Mouse (Mus musculus) gastrocnemius, adult 2 months (tissue): ENCODE data around the gene BC052040. TPM values are rescaled to one million over a fixed set of nuclear protein-coding genes. Genes with fewer than 3 reads are reported as not detected.

Source experiments
- DNase-seq: peaks from one replicate; pipeline ENCODE4 v3.0.0; 2022
- H3K27ac ChIP-seq: fragments of 200-600 bp; 2 replicates; pipeline ENCODE4 v1.8.1; 2022; ENCODE audit warnings: mild to moderate bottlenecking
- H3K4me3 ChIP-seq: fragments of 200-600 bp; 2 replicates; pipeline ENCODE4 v1.8.1; 2022; ENCODE audit warnings: mild to moderate bottlenecking, moderate library complexity
- CTCF ChIP-seq: fragments of 200-600 bp; IDR thresholded peaks from 2 replicates; pipeline ENCODE4 v1.8.1; 2022; ENCODE audit warnings: antibody characterized with exemption, mild to moderate bottlenecking, moderate library complexity
- intact Hi-C: fragments of 180-260 bp; cut with DNase I; formaldehyde crosslinking; loops from one replicate; pipeline ENCODE4 v1.15.1; 2025
- total RNA-seq, 2 experiments: library from RNA; stranded (reverse); gene quantifications; 2 replicates each; pipeline ENCODE4 v1.2.3; 2021

The BC052040 gene
- total RNA-seq, 2 experiments from 2014 or later = 2.4 to 3.9 TPM

DNA sequence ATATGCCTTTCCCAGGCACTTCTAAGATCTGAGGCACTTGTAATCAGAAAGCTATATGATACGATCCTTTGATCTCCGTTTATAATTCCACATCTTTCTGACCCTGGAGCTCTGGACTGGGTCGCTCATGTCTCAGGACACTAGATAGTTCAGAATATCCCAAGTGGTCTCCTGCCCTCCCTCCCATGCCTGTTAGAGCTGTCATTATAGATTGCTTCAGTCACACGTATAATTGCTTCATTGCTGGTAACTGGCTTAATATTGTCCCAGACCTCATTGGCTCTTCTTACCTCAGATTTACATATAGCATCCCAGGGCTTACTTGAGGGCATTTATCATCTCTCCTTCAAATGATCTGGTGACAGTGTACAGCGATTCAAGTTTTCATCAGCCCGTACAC is 149.0 kb downstream of the BC052040 start:
- no peak overlapping the region for H3K4me3 ChIP-seq
- TF ChIP-seq CTCF = no peak
- no peak for DNase-seq
- H3K27ac ChIP-seq = no peak overlapping the region
- intact Hi-C loops = no loop called here

DNA sequence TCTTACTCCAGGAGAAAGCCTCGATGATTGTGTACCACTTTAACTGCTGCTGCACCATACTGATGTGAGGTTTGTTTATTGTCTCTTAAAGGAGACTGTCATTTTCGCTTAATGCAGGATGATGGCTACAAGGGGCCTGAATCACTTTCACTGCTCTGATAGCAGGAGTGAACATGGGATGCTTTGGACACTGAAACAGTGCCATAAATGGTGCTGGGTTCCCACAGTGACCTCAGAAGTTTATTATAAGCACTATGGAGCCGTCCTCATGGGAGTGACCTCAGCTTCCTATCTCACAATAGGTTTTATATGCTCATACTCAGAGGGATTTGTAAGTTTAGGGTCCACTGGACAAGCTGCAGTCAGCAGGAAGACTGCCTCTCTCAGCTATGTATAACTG is 149.7 kb downstream of the BC052040 start:
- intact Hi-C loops = no loop called here
- Histone ChIP-seq H3K27ac (no peak overlapping the region), H3K4me3 (no peak overlapping the region)
- TF ChIP-seq CTCF = no peak
- no peak for DNase-seq

DNA sequence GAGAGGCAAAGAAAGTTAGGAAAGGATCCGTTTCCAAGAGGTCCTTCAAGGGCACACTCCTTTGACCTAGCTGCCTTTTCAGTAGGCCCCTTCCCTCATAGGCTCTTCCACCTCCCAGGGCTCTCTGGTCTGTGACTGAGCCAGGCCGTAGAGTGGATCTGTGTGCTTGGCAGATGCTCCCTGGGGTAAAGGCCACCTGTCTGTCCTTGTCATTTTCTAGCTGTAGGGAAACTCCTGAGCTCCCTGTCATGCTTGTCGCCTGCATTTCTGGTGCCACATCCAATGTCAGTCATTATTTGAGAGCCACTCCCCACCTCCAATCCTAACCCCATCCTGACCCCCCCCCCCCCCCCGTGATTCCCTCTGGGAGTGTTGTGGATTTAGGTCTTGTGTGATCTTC is 151.1 kb downstream of the BC052040 start:
- intact Hi-C loops = no loop called here
- no peak for TF ChIP-seq CTCF
- DNase-seq = no peak
- Histone ChIP-seq H3K4me3 (no peak overlapping the region), H3K27ac (no peak overlapping the region)

DNA sequence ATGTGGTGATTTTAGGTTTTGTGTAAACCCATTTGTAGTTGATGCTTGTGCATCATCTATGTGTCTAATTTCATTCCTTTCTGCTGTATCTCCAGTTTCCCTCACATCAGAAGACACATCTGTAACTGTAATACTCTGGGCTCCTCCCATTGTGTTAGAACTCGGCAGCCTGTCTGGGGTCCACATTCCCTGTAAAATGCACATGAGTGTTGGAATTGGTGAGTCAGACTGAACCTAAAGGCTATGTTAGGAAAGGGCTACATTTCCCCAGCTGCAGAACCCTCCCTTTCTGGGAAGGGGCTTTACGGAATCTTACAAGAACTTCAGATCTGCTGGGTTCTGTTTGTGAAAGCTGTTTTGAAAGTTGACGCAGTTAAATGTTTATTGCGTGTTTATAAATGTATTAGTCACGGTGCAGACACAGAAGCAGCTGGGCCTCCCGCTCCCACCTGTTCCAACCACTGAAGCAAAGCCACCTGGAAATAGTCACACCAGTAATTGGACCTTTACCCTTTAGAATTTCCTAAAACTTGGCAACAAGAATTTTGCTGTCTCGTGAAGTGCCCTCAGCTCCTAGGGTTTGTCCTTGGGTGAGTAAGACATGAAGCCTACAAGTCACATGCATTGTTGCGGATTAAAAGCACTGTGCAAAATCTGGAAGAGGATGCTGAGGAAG is 151.6 kb downstream of the BC052040 start:
- no peak for DNase-seq
- H3K27ac ChIP-seq = no peak overlapping the region
- no peak for TF ChIP-seq CTCF
- intact Hi-C loops = no loop called here
- H3K4me3 ChIP-seq = no peak overlapping the region

DNA sequence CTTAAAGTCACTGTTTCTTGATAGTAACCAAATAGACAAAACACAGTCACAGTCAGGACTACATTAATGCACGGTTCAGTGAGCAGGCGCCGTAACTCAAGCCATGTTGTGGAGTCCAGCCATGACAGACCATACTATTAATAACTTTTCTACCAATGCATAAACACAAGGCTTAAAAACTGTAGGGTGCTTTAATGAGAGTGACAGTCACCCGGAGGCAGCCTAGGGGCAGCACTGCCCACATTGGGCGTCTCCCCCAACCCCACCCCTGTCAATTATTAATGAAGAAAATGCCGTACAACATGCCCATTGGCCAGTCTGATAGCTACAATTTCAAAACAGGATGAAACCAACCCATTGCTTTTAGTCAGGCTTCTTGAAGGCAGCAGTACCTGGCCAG is 153.3 kb downstream of the BC052040 start:
- no peak for DNase-seq
- peak overlapping the region; percentile 63 for H3K27ac ChIP-seq
- intact Hi-C loops = no loop called here
- H3K4me3 ChIP-seq = no peak overlapping the region
- no peak for TF ChIP-seq CTCF

DNA sequence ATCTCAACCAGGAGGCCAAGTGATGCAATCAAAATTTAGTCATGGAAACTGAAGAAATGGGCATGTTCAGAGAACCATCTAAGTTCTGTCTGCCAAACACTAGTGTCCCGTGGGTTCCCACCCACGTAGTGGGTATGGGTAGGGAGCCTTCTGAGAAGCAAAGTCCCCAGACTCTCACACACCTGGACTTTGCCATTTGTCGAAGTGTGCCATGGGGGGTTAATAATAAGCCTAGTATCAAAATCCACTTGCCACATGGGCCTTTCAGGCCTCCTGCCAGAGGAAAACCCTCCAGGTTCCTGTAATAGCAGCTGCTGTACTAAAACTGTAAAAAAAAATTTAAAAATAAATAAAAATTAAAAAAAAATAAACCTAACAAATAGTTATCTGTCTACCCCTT is 154.9 kb downstream of the BC052040 start:
- no peak for TF ChIP-seq CTCF
- H3K27ac ChIP-seq = no peak overlapping the region
- H3K4me3 ChIP-seq = no peak overlapping the region
- intact Hi-C loops = no loop called here
- DNase-seq = no peak

DNA sequence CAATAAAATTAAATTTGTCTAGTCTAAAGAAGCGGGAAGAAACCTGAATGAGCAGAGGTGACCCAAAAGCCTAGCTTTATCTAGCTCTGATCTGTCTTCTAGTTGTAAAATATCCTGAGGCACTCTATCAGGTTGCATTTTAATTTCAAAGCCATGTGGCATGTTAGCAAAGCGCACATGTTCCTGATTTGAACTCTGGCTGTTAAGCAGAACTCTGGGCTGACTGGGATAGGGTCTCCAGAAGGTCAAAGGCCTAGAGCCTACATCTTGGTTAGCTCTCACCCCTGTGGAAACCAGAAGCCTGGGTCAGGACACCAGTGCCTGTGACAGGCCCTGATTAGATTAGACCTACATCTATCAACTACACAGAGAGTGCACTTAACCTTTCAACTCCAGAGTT is 156.4 kb downstream of the BC052040 start:
- no peak for TF ChIP-seq CTCF
- Histone ChIP-seq H3K4me3 (no peak overlapping the region), H3K27ac (no peak overlapping the region)
- intact Hi-C loops = no loop called here
- no peak for DNase-seq

DNA sequence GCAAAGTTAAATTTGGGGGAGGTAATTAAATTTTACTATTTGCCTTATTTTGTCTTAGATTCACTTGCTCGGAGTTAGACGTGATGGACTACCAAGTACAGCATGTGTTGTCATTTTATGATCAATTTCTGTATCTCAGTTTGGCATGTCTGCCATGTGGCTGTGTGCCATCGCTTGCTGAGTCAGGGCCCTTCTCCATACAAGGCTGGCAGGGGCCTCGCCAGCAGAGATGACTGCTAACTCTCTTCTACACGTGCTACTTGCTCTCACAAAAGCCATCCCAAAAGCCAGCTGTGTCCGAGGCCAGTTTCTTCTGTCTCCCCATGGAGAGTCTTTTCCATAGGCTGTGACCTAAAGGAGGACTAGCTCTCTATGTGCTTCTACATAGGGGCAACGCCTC is 160.5 kb downstream of the BC052040 start:
- H3K4me3 ChIP-seq = no peak overlapping the region
- DNase-seq = no peak
- intact Hi-C loops = no loop called here
- H3K27ac ChIP-seq = no peak overlapping the region
- no peak for TF ChIP-seq CTCF

DNA sequence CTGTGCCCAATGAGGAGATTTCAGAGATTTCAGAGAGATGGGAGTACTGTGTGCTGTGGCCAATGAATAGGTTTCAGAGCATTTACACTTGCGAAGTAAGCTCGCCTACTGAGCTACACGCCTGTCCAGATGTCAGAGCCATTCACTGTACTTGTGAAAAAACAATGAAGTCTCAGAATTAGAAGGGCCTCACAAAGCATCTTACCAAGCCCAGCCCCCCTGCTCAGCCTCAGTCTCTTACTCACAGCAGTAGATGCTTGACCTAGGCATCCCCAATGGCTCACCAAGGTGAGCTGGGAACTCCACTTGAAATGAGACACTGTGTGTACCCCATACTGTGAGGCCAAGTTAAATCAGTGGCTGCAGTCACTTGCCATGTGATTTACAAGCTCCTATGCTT is 166.1 kb downstream of the BC052040 start:
- intact Hi-C loops = no loop called here
- DNase-seq = no peak
- no peak overlapping the region for H3K4me3 ChIP-seq
- no peak overlapping the region for H3K27ac ChIP-seq
- no peak for TF ChIP-seq CTCF

DNA sequence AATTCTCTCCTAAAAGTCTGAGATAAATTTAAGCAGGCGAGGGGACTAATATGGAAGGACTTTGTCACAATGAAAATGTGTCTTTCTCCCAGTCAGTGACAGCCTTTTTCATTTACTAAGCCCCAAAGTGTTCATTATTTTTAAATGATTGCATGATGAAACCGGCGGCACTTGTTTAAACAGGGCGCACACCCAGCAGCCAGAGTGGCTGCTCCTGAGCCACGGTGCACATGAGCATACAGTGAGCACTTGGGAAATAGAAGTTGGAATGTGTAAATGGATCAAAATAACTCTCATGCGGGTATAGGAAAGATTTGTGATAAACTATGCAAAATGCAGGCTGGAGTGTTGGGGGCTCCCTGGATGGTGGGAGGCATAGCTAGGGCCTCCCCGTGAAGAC is 169.7 kb downstream of the BC052040 start:
- intact Hi-C loops = no loop called here
- H3K4me3 ChIP-seq = no peak overlapping the region
- no peak overlapping the region for H3K27ac ChIP-seq
- TF ChIP-seq CTCF = no peak
- no peak for DNase-seq

DNA sequence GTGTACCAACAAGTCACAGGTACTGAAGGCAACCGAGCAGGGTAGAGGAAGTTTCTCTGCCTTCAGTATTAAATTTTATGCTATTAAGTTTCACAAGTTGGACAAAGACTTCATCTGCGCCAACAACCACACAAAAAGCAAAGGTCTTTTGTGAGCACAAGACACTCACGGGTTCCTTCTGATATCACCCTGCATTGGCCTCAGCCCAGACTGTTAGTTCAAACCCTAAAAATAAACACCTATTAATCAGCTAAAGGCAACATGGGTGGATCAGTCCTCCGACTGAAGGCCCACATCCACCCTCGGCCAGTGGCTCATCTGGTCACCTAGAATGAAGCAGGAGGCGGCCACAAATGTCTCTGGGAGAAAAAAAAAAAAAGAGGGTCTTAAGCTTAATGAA is 176.2 kb downstream of the BC052040 start:
- H3K4me3 ChIP-seq = no peak overlapping the region
- intact Hi-C loops = no loop called here
- H3K27ac ChIP-seq = peak overlapping the region; percentile 53; the same call in 1 of the 2 replicates
- no peak for TF ChIP-seq CTCF
- DNase-seq = no peak

DNA sequence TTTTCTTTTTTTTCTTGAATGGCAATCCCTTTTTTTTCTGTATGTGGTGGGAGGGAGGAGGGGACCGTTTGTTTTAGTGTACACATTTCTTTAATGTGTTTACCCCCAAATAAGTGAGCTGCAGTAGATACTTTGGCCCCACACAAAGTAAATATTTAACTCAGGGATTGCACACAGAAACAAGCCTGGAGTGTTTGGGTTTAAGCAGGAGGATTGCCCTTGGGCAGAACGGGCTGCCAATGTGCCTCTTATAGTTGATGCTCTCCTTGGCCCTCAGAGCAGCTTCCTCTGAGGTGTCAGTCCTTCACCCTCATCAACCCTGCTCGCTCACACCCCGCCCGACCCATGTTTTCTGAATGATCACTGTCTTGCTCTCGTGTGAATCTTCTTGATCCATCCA is 177.0 kb downstream of the BC052040 start:
- no peak for TF ChIP-seq CTCF
- H3K4me3 ChIP-seq = no peak overlapping the region
- H3K27ac ChIP-seq = no peak overlapping the region
- intact Hi-C loops = no loop called here
- DNase-seq = no peak

DNA sequence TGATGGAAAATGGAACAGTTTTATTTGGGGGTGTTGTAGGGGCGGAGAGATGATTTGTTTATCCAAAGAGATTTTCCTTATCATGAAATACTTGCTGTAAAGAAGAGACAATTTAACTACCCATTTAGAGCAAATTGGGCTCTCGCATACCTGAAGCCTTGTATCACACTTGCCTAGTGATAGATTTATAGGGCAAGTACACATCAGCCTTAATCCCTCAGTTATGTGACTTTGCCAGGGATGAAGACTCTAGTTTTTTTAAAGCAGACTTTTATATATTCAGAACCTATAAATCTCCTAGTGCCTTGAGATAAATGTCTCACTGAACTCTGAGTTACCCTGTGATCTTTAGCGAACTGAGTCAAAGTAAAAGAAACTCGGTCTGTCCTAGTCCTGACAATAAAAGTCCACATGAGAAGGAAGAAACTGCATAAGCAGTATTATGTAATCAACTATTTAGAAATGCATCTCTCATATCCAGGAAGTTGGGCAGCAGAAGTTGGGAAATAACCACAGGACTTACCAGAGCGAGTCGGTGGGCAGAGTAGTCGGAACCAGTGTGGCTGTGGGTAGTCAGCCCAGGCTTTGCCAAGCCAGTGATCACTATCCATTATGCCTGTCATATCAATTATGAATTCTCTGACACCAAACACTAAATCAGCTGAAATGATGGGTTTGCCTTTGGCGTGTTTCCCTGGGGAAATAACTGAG is 183.2 kb downstream of the BC052040 start:
- Histone ChIP-seq H3K27ac (no peak overlapping the region), H3K4me3 (no peak overlapping the region)
- intact Hi-C loops = no loop called here
- TF ChIP-seq CTCF = no peak
- DNase-seq = no peak

DNA sequence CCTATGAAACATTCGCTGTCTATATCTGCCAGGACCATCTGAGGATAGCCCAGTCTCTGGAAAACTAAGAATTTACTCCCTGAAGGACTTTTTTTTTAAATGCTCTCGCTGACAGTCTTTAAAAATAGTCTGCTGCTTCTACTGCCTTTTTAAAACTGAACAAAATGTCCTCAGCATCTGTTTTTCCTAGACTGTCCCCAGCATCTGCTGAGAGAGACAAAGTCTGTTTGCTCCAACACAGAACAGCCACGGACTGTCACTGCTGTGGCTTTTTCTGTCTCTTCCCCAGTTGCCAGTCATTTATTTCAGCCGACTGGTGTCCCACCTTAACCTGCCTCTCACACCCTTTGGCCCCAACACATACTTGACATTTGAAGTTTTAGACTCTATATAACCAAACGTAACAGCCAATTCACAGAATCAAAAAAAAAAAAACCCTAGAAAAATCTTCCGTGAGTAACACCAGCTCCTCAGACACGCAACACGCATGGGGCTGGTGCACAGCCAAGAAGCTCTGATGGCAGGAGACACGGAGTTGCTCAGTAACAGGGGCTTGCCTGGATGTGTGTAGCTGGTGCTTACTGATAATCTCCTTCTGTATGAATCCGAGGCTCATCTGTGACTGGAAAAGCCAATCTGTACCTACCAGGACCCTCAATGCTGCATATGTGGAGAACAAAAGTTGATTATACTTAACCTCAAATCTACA is 188.2 kb downstream of the BC052040 start:
- Histone ChIP-seq H3K27ac (no peak overlapping the region), H3K4me3 (no peak overlapping the region)
- TF ChIP-seq CTCF = no peak
- DNase-seq = no peak
- intact Hi-C loops = no loop called here
